Mouse (Mus musculus) erythroblast, embryonic 14.5 days (primary cell): ENCODE data around the gene Kifc3.

ENCODE experiments used
- GATA1 ChIP-seq: IDR thresholded peaks from 2 replicates; pipeline ENCODE4 v1.6.1; 2012; ENCODE audit warnings: low read length, inconsistent platforms, mixed read lengths
- TAL1 ChIP-seq: IDR thresholded peaks from 3 replicates; pipeline ENCODE4 v1.6.1; 2012; ENCODE audit warnings: low read length, inconsistent platforms, mixed read lengths

DNA sequence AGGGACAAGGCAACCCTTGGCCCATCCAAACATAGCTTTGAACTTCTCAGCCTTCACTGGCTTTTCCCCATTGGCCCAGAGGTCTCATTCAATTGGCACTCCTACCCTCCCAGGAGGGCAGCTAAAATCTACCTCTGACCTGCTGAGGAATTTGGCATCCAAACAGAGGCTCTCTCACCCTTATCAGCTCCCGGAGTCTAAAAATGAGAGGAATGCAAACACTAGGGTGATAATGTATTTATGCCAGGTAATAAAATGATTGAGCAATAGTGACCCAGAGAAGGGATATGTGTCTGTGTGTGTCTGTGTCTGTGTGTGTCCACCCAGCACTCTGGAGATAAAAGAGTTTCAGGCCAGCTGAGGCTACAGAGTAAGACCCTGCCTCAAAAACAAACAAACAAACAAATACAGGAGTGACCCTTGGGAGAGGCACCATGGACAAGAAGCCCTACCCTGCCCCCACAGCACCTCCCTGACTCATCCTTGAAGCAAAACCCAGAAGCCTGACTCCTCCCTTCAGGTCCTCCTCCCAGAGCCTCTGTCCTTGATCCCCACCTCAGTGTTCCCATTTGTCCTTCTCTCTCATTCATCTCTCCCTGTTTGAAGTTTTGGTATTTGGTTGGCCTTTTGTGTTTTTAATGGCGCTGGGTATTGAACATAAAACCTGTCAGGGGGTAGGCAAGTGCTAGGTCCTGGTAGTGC, 56.4 kb downstream of the Kifc3 start:
- no peak for TF ChIP-seq GATA1
- TF ChIP-seq TAL1: no peak
